Mouse (Mus musculus) layer of hippocampus, adult 2 months (tissue): ENCODE data around the gene Dqx1. TPM values are rescaled to one million over a fixed set of nuclear protein-coding genes. Genes with fewer than 3 reads are reported as not detected.

Experiments used
- DNase-seq, 2 experiments: peaks; one replicate each; pipeline ENCODE4 v3.0.0; 2022; ENCODE audit warnings: low spot score in 2 of 2
- H3K27ac ChIP-seq: fragments of 200-600 bp; 2 replicates; pipeline ENCODE4 v1.8.1; 2022
- H3K4me3 ChIP-seq: fragments of 200-600 bp; 2 replicates; pipeline ENCODE4 v1.8.1; 2022; ENCODE audit warnings: mild to moderate bottlenecking
- CTCF ChIP-seq: fragments of 200-600 bp; conservative IDR thresholded peaks from 2 replicates; pipeline ENCODE4 v1.8.1; 2022; ENCODE audit warnings: antibody characterized with exemption, mild to moderate bottlenecking, moderate library complexity
- total RNA-seq, 2 experiments: library from RNA; stranded (reverse); gene quantifications; 2 replicates each; pipeline ENCODE4 v1.2.3; 2021

Dqx1 gene
- total RNA-seq, 2 experiments from 2014 or later, result 0.69 to 0.79 TPM

DNA sequence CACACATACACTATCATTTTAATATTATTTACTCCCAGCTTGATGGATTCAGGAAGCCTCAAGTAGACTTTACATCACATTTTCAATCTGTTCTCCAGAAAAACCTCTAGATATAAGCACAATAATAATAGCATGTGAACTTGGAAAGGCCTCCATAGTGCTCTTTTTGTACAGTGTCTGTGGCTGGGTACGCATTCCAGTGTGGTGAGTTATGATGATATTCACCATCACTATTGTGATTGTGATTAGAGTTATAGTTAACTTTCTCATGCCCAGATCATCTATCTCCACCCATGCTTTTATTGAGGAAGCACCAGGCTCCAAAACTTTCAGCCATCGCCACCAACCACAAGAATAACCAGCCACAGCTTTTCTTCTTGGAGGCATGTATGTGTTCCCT lies 33.9 kb upstream of the Dqx1 start:
- DNase-seq, result no peak
- Histone ChIP-seq H3K4me3 (no peak overlapping the region), H3K27ac (no peak overlapping the region)
- TF ChIP-seq CTCF, result no peak

DNA sequence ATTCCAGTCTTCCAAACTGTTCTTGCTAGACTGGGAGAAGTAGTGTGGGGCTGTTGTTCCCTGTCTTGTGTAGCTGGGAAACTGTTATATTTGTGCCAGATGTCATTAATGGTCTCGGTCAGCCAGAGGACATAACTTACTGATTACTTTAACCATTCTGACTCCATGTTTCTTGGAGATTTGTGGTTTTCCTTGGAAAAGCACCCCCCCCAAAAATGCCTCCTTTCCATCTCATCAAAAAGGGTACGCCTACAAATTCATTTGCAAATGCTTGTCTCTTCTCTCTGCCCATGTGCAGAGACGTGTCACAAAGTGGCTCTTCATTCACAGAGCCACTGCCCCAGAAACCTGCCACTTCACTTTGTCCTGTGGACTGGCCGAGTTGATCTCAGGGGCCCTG lies 33.2 kb upstream of the Dqx1 start:
- no peak overlapping the region for H3K4me3 ChIP-seq
- no peak for TF ChIP-seq CTCF
- no peak for DNase-seq
- no peak overlapping the region for H3K27ac ChIP-seq

DNA sequence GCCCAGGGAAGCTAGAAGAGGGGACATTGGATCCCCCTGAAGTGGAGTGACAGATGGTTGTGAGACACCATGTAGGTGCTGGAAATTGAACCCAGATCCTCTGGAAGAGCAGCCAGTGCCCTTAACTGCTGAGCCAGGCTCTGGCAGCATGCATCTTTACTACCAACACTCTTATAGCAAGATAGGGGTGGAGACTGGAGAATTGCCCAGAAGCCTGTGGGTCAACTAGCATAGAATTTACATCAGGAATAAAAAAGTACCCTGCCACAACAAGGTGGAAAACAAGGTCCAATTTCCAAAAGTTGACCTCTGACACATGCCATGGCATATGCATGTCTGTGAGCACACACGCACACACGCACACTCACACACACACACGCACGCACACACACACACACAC lies 32.4 kb upstream of the Dqx1 start:
- H3K4me3 ChIP-seq, result no peak overlapping the region
- no peak for DNase-seq
- TF ChIP-seq CTCF, result no peak

DNA sequence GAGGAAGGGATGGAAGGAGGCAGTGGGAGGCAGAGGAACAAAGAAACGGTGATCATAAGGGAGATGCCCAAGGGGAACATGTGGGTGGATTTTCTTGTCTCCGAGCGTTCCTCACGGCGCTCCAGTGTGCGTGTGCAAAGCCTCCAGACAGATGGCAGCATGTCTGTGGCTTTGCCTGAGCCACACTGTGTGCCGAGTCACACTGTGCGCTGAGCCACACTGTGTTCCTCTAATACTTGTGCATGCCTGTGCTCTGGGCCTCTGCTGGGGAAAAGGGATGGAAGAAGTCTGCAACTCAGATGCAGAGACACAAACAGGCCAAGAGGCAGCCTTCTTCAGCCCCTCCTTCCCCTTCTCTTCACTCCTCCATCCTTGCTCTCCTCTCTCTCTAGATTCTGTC lies 30.4 kb upstream of the Dqx1 start:
- DNase-seq, result no peak
- 0 out of 2 replicates have a peak overlapping the region, but pooled peaks have one; percentile 4 for H3K27ac ChIP-seq
- H3K4me3 ChIP-seq, result no peak overlapping the region
- TF ChIP-seq CTCF, result no peak

More for the DNA sequence above, 32.4 kb upstream of the Dqx1 start:
- no peak overlapping the region for H3K27ac ChIP-seq

DNA sequence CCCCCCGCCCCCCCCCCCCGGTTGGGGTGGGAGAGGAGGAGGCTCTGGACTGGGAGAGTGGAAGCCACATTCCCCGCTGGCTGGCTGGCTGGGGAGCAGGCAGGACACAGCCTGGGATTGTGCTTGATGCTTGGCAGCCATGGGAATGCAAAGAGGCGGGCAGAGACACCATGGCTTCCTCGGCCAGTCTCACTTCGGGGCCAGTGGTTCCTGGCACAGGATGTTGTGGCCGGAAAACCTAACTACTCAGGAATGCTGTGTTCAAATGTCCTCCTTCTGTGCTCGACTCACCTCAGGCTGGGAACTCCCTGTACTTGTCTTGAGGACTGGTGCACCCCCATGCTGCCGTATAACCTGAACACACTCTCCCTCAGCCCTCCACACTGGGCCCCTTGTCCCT lies 29.9 kb upstream of the Dqx1 start:
- Histone ChIP-seq H3K27ac (no peak overlapping the region), H3K4me3 (no peak overlapping the region)
- DNase-seq, result no peak
- TF ChIP-seq CTCF, result no peak

DNA sequence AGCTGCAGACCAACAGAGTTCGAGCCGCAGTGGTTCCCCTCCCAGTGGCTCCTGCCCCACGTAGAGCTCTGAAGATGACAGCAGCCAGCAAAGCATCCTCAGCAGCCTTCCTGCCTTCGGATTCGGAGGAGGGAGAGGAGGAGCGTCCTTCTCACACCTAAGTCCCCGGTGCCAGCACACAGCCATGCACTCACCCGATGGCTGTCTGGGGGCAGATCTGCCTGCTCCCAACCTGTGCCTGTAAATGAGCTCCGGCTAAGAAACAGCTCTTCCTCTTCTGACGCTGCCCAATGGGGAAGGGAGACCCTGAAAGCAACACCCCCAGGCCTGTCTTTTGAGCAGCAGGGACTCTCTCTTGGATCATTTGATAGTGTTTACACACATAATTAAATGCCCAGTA lies 27.9 kb upstream of the Dqx1 start:
- no peak for TF ChIP-seq CTCF
- Histone ChIP-seq H3K4me3 (no peak overlapping the region), H3K27ac (no peak overlapping the region)
- no peak for DNase-seq

DNA sequence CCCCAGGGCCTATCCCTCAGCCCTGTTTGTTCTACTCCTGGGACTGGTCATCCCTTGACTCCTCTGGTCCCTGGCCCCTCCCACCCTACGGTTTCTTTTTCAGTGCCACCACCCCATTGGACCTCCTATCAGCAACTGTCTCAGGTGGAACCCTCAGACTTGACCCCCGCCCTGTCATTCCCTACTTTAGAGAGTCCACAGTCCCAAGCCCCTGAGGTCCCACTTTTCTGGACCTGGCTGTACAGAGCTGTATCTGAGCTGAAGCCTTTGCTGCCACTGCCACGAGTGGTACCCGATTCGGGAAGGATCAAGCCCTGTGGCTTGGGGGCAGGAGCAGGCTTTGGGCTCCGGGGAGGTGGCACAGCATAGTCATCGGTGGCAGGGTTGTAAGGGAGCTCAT lies 26.5 kb upstream of the Dqx1 start:
- Histone ChIP-seq H3K27ac (no peak overlapping the region), H3K4me3 (no peak overlapping the region)
- DNase-seq, result no peak
- TF ChIP-seq CTCF, result no peak

DNA sequence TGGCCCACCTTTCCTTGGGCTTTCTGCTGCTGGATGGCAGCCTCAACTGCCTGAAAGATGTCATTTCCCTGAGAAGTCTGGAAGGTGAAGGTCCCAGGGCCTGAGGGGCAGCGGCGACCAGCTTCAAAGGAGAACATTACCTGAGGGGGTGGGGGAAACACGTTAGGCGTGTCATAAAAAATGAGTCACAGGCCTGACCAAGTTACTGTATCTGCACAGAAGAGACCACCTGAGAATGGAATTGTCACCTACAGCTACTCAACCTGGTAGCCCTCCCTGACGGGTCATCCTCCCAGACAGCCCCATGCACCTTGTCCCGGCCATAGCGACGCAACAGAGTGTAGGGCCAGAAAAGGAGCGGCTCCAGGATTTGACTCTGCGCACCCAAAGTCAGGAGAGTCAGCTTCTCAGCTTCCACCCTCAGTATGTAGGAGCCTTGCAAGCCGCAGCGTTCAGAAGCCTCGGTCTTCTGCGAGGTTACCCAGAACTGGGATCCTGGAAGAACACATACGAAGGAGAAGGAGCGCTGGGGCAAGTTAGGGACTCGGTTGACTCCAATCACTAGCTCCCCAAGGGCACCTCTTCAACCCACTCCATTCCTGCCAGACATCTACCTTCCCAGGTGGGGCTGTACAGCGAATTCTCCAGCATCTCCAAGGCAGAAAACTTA lies 25.6 kb upstream of the Dqx1 start:
- no peak for TF ChIP-seq CTCF
- H3K27ac ChIP-seq, result no peak overlapping the region
- H3K4me3 ChIP-seq, result peak overlapping the region; percentile 60
- no peak for DNase-seq

DNA sequence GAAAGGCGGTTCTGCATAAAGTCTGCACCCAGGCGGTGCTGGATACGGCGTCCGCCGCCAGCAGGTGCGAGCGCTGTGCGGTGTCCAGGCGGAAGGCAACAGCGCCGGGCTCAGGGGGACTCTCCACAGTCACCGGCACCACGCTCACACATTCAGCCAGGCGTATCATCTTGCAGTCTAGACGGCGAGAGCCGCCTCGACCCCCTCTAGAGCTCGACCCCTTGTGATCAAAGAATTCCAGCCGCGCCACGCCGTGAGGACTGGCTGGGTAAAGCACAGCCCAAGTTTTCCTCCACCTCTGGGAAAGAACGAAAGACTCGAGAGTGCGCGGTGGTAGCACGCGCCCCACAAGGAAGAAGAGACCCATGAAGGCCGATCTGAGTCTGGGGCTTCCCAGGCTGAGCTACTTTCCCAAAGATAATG lies 24.9 kb upstream of the Dqx1 start:
- Histone ChIP-seq H3K4me3 (peak overlapping the region; percentile 60), H3K27ac (peak overlapping the region; percentile 68; the same call in 1 of the 2 replicates)
- TF ChIP-seq CTCF, result no peak; the same call in 1 of the 2 replicates
- no peak for DNase-seq

DNA sequence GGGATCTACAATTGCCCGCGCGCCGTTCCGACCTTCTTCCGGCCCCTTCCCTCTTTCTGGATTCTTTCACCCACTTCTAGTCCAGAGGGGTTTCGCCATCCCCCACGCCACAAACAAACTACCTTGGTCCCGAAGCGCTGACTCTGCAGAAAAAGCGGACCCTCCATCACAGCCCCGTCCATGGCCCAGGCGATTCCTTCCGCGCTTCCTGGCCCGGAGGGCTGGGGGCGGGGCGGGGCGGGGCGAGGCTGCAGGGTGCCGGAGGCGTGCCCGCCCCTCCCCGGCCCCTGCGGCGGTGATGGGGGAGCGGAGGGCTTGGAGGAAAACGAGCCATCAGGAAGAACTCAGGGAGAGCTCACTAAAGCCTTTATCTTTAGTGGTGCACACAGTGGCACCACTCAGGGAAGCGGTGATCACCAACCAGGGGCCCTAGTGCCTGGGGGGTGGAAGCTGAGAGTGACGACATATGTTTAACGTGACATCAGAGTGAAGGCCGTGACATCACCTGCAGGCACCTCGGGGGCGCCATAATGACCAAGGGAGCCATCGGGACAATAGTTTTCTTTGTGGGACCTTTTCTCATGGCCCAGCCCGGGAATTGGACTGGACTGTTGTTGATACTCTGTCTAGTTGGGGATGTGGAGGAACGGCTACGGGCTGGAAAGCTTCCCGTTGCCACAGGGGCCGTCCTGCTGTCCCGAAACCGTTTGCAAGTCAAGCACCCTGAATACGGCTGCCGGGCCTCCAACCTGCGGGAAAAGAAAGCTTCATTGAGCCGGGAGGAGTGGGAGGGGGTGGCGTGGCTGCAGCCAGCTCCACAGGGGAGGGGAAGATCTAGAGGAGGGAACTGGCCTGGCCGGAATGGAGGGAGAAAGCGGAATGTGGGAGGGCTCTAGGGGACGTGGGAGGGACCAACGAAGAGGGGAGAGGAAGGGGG lies 24.1 kb upstream of the Dqx1 start, which contains the start of the genes Dok1 and Loxl3:
Gene Dok1 (minus strand): TSS at position 223 of the 937 bp plus-strand sequence.
Gene Loxl3 (plus strand): TSS at position 925 of the 937 bp plus-strand sequence.
- TF ChIP-seq CTCF, result no peak
- DNase-seq, result peak in 1 of 2 experiments; percentile 48
- Histone ChIP-seq H3K27ac (peak within 1 kb of the TSS; percentile 68), H3K4me3 (peak within 1 kb of the TSS; percentile 60)

DNA sequence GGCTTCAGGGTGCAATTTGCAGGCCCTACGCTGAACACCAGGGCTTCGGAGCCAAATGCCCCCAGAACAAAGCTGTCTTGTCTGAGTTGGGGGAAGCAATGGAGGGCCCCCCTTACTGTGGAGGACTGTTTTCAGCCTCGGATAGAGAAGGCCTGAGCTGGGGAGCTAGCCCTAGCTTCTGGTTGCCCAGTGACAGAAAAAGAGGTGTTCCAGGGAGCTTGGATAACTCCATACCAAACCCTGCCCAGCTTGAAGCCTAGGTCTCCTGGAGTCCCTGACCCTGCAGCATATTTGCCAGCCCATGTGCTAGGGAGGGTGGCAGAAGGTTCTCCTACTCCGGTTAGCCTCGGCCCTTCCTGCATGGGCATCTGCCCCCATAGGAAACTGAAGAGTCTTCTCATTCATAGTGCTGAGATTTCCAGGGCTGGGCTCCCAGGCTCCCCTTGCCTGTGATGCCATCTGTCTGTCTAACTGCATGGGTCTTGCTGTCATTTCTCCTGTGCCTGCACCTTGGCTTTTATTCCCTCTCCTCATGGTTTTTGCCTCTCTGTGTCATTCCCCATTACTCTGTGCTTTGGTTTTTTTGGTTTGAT lies 23.1 kb upstream of the Dqx1 start:
- no peak for DNase-seq
- H3K4me3 ChIP-seq, result peak overlapping the region; percentile 60
- H3K27ac ChIP-seq, result peak overlapping the region; percentile 68
- TF ChIP-seq CTCF, result no peak

DNA sequence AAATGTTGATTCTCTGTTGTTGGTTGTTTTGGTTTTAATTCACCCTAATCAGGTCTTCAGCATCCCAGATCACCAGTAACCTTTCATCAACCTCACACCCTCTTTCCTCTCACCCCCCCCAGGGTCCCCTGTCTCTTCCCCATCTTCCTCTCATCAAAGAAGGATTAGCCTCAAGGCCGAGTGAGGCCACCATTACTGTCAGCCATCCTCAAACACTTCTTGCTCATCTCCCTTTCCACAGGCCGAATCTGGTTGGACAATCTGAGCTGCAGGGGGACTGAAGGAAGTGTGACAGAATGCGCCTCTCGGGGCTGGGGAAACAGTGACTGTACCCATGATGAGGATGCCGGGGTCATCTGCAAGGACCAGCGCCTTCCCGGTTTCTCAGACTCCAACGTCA lies 20.5 kb upstream of the Dqx1 start:
- no peak for TF ChIP-seq CTCF
- Histone ChIP-seq H3K27ac (no peak overlapping the region), H3K4me3 (no peak overlapping the region)
- no peak for DNase-seq

DNA sequence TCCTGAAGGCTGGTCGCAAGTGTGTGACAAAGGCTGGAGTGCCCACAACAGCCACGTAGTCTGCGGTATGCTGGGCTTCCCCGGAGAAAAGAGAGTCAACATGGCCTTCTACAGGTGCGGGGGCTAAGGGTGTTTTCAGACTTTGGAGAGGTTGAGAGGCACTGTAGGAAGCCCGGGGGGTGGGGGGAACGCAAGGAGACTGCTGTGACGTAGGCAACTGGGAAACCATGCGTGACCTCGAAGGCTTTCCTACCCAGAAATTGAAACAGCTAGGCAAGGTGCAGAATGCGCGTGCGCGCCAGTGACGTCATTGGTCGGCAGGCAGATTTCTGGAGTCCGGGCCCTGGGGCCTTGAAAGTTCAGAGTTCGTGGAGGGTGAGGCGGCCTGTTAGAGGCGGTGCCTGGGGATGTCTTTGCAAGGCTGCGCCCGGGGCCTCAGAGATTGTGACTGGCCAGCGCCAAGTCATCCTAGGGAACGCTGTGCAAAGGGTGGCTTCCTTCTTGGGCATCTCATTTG lies 19.1 kb upstream of the Dqx1 start:
- no peak for TF ChIP-seq CTCF
- no peak overlapping the region; the same call in 1 of the 2 replicates for H3K27ac ChIP-seq
- peak; percentile 84 to 90 for DNase-seq
- H3K4me3 ChIP-seq, result peak overlapping the region; percentile 33
